Mouse (Mus musculus): Measurements from ENCODE around the gene Serpina11. TPM values are rescaled to one million over a fixed set of nuclear protein-coding genes. Genes with fewer than 3 reads are reported as not detected.
"Not testable (repeated sequence)": the region's sequence is repeated elsewhere in the genome, so short reads cannot be mapped to it uniquely, and the experiment has no call there.

The Serpina11 gene
- total RNA-seq, 4 experiments from 2014 or later: 0.26 TPM; not detected in 3

DNA sequence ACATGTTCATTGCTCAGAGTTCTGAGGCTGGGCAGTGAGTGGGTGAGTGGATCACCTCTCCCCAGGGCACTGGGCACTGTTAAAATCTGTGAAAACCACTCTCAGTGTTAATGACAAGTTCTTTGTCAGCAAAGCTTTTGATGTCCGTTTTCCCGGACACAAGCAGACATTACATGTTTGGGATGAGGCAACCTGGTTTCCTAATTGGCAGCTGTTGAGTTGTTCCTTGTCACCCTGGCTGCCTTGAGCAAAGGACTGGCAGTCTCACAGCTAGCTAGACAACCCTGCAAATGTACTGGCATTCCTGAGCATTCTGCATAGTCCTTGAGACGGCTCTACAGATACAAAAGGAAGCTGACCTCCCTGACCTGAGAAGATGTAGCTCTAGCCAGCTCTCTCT, 12.7 kb downstream of the Serpina11 start:
- DNase-seq (ENCODE audit: low spot score in 2 of 2): no peak

DNA sequence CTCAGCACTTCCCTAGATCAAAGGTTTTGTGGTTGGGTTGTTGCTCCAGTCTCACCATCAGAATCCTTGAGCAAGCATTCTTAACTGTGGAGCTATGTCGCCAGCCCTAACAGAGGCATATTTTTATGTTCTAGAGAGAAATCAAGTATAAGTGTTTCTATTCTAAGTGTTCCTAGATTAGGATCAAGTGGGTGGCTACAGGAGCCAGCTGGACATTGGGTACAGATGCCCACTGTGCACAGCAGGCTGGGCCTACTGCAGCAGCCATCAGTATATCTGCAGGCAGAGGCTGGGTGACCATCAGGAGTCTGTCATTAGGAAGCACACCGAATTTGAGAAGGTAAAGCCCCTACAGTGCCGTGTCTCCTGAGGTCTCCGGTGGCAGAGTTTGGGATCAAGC, 18.7 kb downstream of the Serpina11 start:
- DNase-seq (ENCODE audit: low spot score in 2 of 2): peak in 1 of 2 experiments; percentile 49

DNA sequence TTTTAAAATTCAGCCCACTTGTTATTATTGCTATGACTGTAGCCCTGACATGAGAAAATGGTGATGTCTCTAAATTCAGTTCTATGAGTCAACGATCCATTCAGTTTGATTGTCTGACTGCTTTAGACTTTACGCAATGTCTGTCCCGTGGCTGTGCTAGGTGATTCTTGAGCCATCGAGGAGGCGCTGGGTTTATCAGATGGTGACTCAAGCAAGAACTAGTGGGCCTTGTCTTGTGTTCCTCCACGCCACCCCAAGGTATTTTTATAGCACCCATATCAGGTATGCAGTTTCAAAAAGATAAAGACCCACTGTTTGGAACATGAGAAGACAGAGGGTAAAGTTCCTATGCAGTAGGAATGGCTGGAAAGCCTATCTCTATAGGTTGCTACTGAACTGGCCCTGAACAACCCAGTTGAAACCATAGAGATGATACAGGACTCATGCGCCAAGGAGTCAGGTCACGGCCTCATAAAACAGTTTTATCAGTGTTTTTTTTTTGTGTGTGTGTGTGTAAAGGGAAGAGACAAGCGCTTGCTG, 20.1 kb downstream of the Serpina11 start:
- DNase-seq (ENCODE audit: low spot score in 2 of 2): no peak

DNA sequence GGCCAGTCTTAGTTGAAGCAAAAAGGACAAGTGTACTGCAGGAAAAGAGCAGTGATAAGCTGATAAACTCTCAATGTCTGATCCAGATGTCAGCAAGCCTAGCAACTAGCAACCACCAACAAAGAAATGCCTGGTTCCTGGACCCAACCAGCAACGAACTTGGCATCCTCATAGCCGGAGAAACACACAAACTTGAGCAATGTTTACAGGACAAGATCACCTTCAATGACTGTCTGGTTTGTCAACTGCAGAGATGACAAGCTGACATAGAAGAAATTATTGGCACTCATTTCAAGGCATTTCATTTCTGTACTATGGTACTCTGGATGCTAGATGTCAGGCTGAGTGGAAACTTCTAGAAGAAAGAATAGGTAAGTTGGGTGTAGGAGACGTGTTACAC, 23.0 kb downstream of the Serpina11 start:
- no peak for DNase-seq (ENCODE audit: low spot score in 2 of 2)

DNA sequence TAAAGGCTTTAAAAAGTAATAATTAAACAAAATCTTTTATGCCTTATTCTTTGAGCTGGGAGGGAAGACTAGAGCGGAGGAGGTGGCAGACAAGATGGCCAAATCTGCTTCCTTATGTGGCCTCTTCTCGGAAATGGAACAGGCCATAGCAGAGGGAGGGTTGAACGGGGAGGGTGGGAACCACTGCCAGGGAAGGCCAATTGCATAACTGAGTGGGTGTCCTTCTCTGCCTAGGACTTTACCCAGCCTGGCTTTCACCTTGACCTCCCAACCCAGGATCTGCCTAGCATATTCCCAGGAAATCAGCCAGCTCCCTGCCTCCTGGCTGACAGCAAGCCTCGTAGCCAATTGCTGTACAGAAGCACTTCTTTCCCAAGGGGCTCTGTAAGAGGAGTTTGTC, 26.5 kb downstream of the Serpina11 start:
- DNase-seq (ENCODE audit: low spot score in 2 of 2): no peak

DNA sequence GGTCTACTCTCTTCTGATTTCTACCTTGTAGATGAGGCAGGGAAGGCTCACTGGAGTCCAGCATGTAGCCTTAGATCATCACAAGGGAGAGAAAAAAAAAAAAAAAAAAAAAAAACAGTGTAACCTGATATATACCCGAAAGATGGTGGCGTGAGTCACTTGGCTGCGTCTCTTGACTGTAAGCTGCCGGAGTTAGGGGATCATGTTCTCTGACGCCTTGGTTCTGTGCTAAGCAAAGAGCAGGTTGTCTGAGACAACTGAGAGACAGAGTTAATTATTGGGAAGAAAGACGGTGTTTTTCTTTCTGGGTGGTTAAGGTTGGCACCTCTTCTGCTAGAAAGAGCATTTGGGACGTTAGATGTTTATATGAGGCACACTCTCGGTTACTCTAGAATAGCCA, 26.9 kb downstream of the Serpina11 start:
- no peak for DNase-seq (ENCODE audit: low spot score in 2 of 2)

DNA sequence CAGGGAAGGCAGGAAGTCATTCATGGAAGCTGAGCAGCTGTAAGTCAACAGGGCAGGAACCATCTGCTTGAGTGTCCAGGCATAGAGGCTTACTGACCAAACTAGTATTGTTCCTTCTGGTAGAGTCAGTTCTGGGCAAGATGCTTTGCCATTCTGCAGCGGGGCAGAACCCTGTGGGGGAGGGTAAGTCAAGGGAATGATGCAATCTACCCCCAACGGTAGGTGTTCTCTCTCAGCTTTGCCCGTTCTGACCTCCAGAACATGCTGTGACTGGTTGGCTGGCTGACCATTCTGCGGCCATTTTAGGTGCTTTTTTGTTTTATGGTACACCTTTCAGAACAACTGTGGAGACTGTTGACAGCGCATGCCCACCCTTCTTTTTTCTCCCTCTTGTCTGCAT, 27.4 kb downstream of the Serpina11 start:
- DNase-seq (ENCODE audit: low spot score in 2 of 2): no peak

DNA sequence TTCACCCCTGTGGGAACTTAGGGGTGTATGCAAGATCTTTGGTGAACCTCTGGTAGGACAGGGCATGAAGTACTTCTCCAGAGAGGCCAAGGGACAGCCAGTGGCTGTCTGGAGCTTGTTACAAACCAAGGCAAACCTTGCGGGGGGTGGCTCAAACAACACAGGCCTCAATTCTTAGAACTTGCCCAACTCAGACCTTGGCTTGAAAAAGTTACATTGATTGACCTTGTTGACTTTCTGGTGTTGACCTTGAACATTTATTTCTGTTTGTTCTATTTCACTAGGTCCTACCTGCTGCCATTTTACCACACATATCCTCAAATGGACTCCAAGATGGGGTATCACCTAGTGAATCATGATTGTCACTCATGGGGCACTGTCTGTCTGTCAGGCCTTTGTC, 28.0 kb downstream of the Serpina11 start:
- DNase-seq (ENCODE audit: low spot score in 2 of 2): no peak

DNA sequence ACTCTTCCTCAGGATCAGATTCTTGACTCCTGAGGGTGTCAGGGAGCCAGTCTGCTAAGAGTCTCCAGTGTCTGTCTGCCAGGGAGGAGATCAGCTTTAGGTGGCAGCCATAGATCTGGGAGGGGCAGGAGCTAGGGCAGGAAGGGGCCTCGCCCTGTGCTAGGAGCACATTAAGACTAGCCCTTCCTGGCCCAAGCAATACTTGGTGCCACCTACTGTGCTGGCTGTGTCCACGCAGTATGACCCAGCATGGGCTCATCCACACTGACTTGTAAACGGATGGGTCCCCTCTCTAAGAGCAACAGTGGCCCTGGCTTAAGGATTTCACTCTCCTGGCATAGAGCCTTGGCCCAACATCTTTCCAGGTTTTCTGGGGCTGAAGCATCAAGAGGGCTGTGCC, 31.0 kb downstream of the Serpina11 start, which contains the start of gene Serpina1e:
TSS of gene Serpina1e (minus strand) at position 178 of the 400 bp plus-strand sequence.
- no peak for DNase-seq (ENCODE audit: low spot score in 2 of 2)

DNA sequence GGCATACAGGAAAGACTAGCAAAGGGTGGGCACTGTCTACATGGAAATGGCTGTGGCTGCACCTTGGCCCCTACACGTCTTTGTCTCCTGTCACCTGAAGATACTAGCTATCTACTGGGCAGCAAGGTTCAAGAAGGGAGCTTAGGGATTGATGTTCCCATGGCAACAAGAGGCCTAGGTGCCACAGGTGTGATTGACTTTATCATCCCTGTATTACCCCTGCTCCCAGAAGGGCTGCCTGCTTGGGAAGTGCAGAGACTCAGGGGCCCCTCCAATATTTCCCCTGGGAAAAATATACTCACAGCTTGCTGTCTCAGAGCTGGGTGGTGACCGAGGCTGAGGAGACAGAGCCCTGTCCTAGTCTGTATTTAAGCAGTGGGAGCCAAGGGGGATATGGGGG, 33.2 kb downstream of the Serpina11 start:
- DNase-seq (ENCODE audit: low spot score in 2 of 2): not testable (repeated sequence)

DNA sequence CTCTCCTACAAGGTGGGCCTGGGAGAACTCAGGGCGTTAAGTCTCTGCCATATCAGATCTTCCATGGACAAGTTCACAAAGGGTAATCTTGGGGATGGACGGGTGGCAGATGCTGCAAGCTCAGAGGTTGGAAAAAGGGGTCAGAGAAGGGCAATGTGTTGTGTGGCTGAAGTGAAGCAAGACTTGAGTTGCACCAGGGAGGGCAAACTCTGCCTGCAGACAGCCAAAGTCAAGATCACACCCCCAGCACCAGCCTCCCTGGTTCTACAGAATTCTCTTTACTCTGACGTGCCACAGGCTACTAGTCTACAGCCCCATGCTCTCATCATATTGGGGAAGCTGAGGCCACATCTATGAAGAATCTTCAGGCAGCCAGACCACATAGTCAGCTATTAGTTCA, 36.8 kb downstream of the Serpina11 start:
- not testable (repeated sequence) for DNase-seq (ENCODE audit: low spot score in 2 of 2)

DNA sequence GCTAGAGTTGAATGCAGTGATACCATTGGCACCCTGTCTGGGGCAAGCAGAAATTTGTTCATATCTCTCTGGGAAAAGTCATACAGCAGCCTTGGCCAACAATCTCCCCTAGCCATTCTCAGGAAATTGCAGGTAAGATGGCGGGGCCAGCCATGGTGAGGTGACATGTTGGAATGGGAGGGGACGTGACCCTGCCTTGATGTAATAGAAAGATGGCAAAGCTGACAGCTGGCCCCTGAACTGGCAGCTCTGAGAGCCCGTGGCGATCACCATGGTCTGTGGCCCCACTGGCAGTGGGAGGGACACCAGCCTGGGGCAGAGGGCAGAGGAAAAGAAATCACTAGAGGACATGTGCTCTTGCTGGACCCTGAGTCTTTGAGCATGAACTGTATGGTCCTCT, 43.5 kb downstream of the Serpina11 start:
- DNase-seq (ENCODE audit: low spot score in 2 of 2): no peak

Other genes with a start within 250 kb of the Serpina11 start
- gene Serpina1d, start 216.4 kb downstream of the Serpina11 start, total RNA-seq (2022): not detected
- gene Serpina1b, start 159.6 kb downstream of the Serpina11 start, total RNA-seq (2022): not detected
- gene Serpina1a, start 126.4 kb downstream of the Serpina11 start, total RNA-seq (2022): under 1 TPM in 1 of 4 experiments, not detected in 3; 0.46 TPM
- not detected for gene Serpina1c, start 85.1 kb downstream of the Serpina11 start, total RNA-seq (2022)
- not detected for gene Serpina1e, start 31.0 kb downstream of the Serpina11 start, total RNA-seq (2022)
- gene Serpina9, start 23.8 kb upstream of the Serpina11 start, total RNA-seq (2022): 10 to 100 TPM; 14.6 to 17.7 (median 15.5) TPM
- gene Serpina12, start 54.5 kb upstream of the Serpina11 start, total RNA-seq (2022): not detected
- gene Serpina5, start 111.2 kb upstream of the Serpina11 start, total RNA-seq (2022): not detected
- gene Serpina3a, start 122.8 kb upstream of the Serpina11 start, total RNA-seq (2022): not detected
- not detected for gene Serpina3b, start 138.0 kb upstream of the Serpina11 start, total RNA-seq (2022)
- gene Serpina3c, start 163.9 kb upstream of the Serpina11 start, total RNA-seq (2022): not detected
- not detected for gene Serpina3f, start 224.6 kb upstream of the Serpina11 start, total RNA-seq (2022)
- under 1 TPM in 3 of 4 experiments, not detected in 1; 0.43 to 0.72 (median 0.63) TPM for gene Serpina3g, start 246.3 kb upstream of the Serpina11 start, total RNA-seq (2022)

Data from left cerebral cortex, adult 8-10 months (tissue).